Mouse (Mus musculus) naive thymus-derived CD4-positive, alpha-beta T cell, adult 5 months (primary cell): ENCODE results near the gene Prss42. TPM values are rescaled to one million over a fixed set of nuclear protein-coding genes. Genes with fewer than 3 reads are reported as not detected.

Experiments
- polyA plus RNA-seq: library from polyadenylated mRNA; unstranded; fragments of 100-300 nt; shearing (Covaris generic); gene quantifications from one replicate; pipeline ENCODE4 v1.2.1, GENCODE M21; 2017

Prss42 gene
- polyA plus RNA-seq: not detected

DNA sequence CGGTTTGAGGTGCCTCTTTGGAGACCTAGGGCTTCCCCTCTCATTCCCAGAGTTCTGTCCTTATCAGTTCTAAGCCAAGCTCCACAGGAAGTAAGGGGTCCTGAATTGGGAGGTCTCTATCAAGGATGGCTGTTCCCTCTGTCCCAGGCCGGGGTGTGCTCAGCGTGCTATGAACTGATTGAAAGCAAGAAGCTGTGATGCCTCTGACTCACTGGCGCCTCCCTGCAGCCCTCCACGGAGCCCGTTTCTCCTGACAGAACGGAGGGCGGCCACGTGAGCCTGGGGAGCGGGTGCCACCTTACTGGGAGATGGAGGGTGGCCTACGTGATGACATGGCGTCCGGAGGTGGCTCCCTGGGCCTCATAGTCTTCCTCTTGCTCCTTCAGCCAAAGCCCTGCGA lies at the start of gene Prss42:
TSS of gene Prss42 (plus strand) at position 301 of the 400 bp plus-strand sequence.

DNA sequence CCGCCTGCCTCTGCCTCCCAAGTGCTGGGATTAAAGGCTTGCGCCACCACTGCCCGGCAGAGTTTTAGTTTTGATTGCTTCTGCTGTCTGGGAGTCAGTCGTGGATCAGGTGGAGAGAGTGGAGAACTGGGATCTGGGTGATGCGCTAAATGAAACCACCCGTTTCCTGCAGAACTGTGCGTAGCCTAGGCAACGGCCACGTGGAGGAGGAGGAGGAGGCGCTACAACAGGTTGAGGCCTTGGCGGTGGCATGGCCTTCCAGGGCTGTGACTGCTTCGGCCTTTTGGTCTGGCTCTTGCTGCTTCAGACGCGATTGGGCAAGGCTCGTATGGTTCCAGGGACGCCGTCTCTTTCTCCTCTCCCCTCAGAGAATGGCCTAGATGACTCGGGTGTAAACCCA lies 15.8 kb downstream of the Prss42 start, which contains the start of gene Prss44:
TSS of gene Prss44 (plus strand) at position 206 of the 400 bp plus-strand sequence.

DNA sequence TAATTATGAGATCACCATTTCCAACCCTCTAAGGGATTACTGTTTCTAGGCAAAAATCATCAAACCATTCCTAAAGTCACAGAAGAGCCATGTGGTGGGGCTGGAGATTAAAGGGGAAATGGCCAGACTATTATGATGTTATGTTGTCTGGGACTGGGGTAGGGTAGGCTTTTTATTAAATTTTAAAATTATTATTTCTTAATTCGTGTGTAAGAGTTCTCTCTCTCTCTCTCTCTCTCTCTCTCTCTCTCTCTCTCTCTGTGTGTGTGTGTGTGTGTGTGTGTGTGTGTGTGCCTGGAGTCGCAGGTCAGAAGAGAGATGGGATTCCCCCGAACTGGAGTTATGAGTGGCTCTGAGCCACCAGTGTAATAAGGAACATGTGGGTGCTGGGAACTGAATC lies 28.4 kb downstream of the Prss42 start, which contains the start of gene Prss43:
TSS of gene Prss43 (plus strand) at position 301 of the 400 bp plus-strand sequence.

DNA sequence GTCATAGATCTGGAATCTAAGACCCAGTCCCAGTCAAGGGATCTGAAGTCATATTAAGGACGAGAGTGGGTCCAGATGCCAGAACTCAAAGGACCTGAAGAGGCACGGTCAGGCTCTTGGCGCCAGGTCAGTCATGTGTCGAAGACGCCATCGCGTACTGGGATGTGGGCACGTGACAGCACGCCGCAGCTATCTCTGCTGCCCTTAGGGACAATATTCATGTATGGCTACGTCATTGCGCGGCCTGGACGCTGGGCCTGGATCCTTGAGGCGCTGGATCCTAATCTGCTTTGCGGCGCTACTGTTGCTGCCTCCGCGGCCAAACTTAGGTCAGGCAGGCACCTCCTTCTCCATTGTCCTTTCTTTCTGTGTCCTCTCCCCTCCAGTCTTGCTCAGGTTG lies 36.4 kb downstream of the Prss42 start, which contains the start of gene Prss45:
TSS of gene Prss45 (plus strand) at position 178 of the 400 bp plus-strand sequence.

DNA sequence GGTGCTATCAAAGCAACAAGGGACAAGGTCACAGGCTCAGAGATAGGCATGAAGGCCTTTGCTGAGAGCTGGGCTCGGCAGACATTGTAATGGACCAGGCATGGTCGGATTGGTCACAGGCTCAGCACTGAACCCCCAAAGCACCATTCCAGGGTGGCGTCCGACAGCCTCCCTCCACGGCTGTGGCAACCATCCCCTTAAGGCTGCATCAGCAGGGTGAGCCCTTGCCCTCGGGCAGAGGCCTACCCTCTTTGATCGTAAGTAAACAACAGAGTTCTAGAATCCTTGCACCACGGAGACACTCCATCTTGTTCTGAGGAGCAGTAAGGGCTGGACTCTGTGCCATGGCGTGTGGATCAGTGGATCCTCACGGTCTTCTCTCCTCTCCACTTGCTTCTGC lies 46.2 kb downstream of the Prss42 start, which contains the start of gene Prss46:
TSS of gene Prss46 (plus strand) at position 301 of the 400 bp plus-strand sequence.

Other genes starting within 250 kb of the Prss42 start
- gene Nradd, start 173.7 kb upstream of the Prss42 start, polyA plus RNA-seq: 1.3 TPM
- 32.5 TPM for gene Nbeal2, start 144.0 kb upstream of the Prss42 start, polyA plus RNA-seq
- gene Ccdc12, start 141.7 kb upstream of the Prss42 start, polyA plus RNA-seq: 178 TPM
- not detected for gene Myl3, start 56.3 kb upstream of the Prss42 start, polyA plus RNA-seq
- gene Pth1r, start 51.0 kb upstream of the Prss42 start, polyA plus RNA-seq: not detected
- not detected for gene Prss44, start 15.8 kb downstream of the Prss42 start, polyA plus RNA-seq
- gene Prss43, start 28.5 kb downstream of the Prss42 start, polyA plus RNA-seq: not detected
- gene Prss45, start 36.4 kb downstream of the Prss42 start, polyA plus RNA-seq: not detected
- gene Prss46, start 46.3 kb downstream of the Prss42 start, polyA plus RNA-seq: not detected
- not detected for gene Prss50, start 59.8 kb downstream of the Prss42 start, polyA plus RNA-seq
- gene Als2cl, start 81.7 kb downstream of the Prss42 start, polyA plus RNA-seq: 175 TPM
- gene Tmie, start 81.9 kb downstream of the Prss42 start, polyA plus RNA-seq: 24.9 TPM
- 6.4 TPM for gene Fam240a, start 118.7 kb downstream of the Prss42 start, polyA plus RNA-seq
- 2.0 TPM for gene Tdgf1, start 148.0 kb downstream of the Prss42 start, polyA plus RNA-seq
- gene Lrrc2, start 153.4 kb downstream of the Prss42 start, polyA plus RNA-seq: not detected
- not detected for gene Rtp3, start 192.4 kb downstream of the Prss42 start, polyA plus RNA-seq
- gene Ltf, start 221.1 kb downstream of the Prss42 start, polyA plus RNA-seq: not detected